Mouse (Mus musculus) heart, embryonic 10.5 days (tissue): Measurements from ENCODE around the gene Gpbar1. TPM values are rescaled to one million over a fixed set of nuclear protein-coding genes. Genes with fewer than 3 reads are reported as not detected.

Source experiments
- DNase-seq: peaks from one replicate; pipeline ENCODE4 v3.0.0-alpha.2; 2017; ENCODE audit warnings: low spot score
- H3K27ac ChIP-seq: fragments of 300-500 bp; sonication (generic); 2 replicates; pipeline ENCODE4 v1.5.1; 2016; ENCODE audit warnings: mild to moderate bottlenecking
- H3K27me3 ChIP-seq: fragments of 300-500 bp; sonication (generic); 2 replicates; pipeline ENCODE4 v1.6.1; 2016; ENCODE audit warnings: mild to moderate bottlenecking; ENCODE audit not compliant: poor library complexity, insufficient read depth, severe bottlenecking
- H3K36me3 ChIP-seq: fragments of 300-500 bp; sonication (generic); 2 replicates; pipeline ENCODE4 v1.6.1; 2016; ENCODE audit warnings: mild to moderate bottlenecking, moderate library complexity
- H3K4me1 ChIP-seq: fragments of 300-500 bp; sonication (generic); 2 replicates; pipeline ENCODE4 v1.6.1; 2016; ENCODE audit warnings: mild to moderate bottlenecking
- H3K4me3 ChIP-seq: fragments of 300-500 bp; sonication (generic); 2 replicates; pipeline ENCODE4 v1.5.1; 2016; ENCODE audit warnings: mild to moderate bottlenecking, moderate library complexity
- H3K9me3 ChIP-seq: fragments of 300-500 bp; sonication (generic); 2 replicates; pipeline ENCODE4 v1.6.1; 2016; ENCODE audit warnings: mild to moderate bottlenecking, moderate library complexity
- WGBS: fragments of 180-500 bp; shearing (Covaris S2); methylation state at CpG from one replicate; pipeline ENCODE4 v1.1.7; 2016; 5-methylcytosine and 5-hydroxymethylcytosine counted together
- polyA plus RNA-seq: library from polyadenylated mRNA; unstranded; fragments of >200 nt; fragmentation: Nextera tagmentation; extraction: Ambion mirVana; gene quantifications from 2 replicates; pipeline ENCODE4 v1.2.1, GENCODE M21; 2016

The Gpbar1 gene
- polyA plus RNA-seq, 1 experiment from 2014 or later: 1.7 TPM

- H3K9me3 ChIP-seq: no peaks in the 10 kb centered on the region
- 0 out of 2 replicates have a peak overlapping the region, but pooled peaks have one; percentile 37 for H3K27ac ChIP-seq
- peak overlapping the region; percentile 68 for H3K4me3 ChIP-seq
- H3K27me3 ChIP-seq: no peaks in the 10 kb centered on the region
- peaks cover 4% of the 10 kb centered on the region; the same call in 1 of the 2 replicates for H3K36me3 ChIP-seq
- WGBS: 63% methylated on average over 2 of the region's 2 CpGs
- DNase-seq: no peak
- H3K4me1 ChIP-seq: peaks cover 66% of the 10 kb centered on the region
Observed at GRCm38 (mm10) chr1:74302835-74303234, 24.5 kb downstream of the Gpbar1 start.

GRCm38 (mm10) chr1:74303509-74304338 lies 25.4 kb downstream of the Gpbar1 start:
- H3K27ac ChIP-seq: peak overlapping the region; percentile 96
- H3K9me3 ChIP-seq: no peaks in the 10 kb centered on the region
- H3K4me1 ChIP-seq: peaks cover 65% of the 10 kb centered on the region
- peak overlapping the region; percentile 68 for H3K4me3 ChIP-seq
- no peaks in the 10 kb centered on the region for H3K27me3 ChIP-seq
- WGBS: under 1% methylated on average over 56 of the region's 56 CpGs
- H3K36me3 ChIP-seq: no peaks in the 10 kb centered on the region
- peak; percentile 88 for DNase-seq

GRCm38 (mm10) chr1:74304339-74304790 lies 26.0 kb downstream of the Gpbar1 start:
- Histone ChIP-seq H3K9me3 (no peaks in the 10 kb centered on the region), H3K27me3 (no peaks in the 10 kb centered on the region), H3K36me3 (no peaks in the 10 kb centered on the region), H3K27ac (peak overlapping the region; percentile 96), H3K4me1 (peaks cover 64% of the 10 kb centered on the region), H3K4me3 (peak overlapping the region; percentile 68)
- DNase-seq: no peak
- WGBS: 4% methylated on average over 12 of the region's 12 CpGs

- WGBS: 66% methylated on average over 4 of the region's 4 CpGs
- Histone ChIP-seq H3K4me1 (peaks cover 64% of the 10 kb centered on the region), H3K9me3 (no peaks in the 10 kb centered on the region), H3K4me3 (no peak overlapping the region), H3K27me3 (no peaks in the 10 kb centered on the region), H3K27ac (no peak overlapping the region), H3K36me3 (no peaks in the 10 kb centered on the region)
- DNase-seq: no peak
Observed at GRCm38 (mm10) chr1:74304946-74305345, 26.6 kb downstream of the Gpbar1 start.

GRCm38 (mm10) chr1:74305522-74305921 lies 27.2 kb downstream of the Gpbar1 start, which contains the start of gene Tmbim1:
Gene Tmbim1 (minus strand): TSS chr1:74305622.
- H3K4me3 ChIP-seq: peak within 1 kb of the TSS; percentile 68
- H3K27ac ChIP-seq: peak within 1 kb of the TSS; percentile 96
- no peaks in the 10 kb centered on the region for H3K9me3 ChIP-seq
- WGBS: 85% methylated on average over 2 of the region's 2 CpGs
- DNase-seq: no peak
- no peaks in the 10 kb centered on the region for H3K27me3 ChIP-seq
- peaks cover 60% of the 10 kb centered on the region for H3K4me1 ChIP-seq
- H3K36me3 ChIP-seq: no peaks in the 10 kb centered on the region

GRCm38 (mm10) chr1:74307146-74307545 lies 28.8 kb downstream of the Gpbar1 start:
- H3K27ac ChIP-seq: no peak overlapping the region
- 81% methylated on average over 1 of the region's 1 CpGs for WGBS
- no peaks in the 10 kb centered on the region for H3K27me3 ChIP-seq
- H3K9me3 ChIP-seq: no peaks in the 10 kb centered on the region
- H3K36me3 ChIP-seq: no peaks in the 10 kb centered on the region
- peaks cover 50% of the 10 kb centered on the region for H3K4me1 ChIP-seq
- no peak overlapping the region for H3K4me3 ChIP-seq
- no peak for DNase-seq

GRCm38 (mm10) chr1:74308001-74308964 lies 29.9 kb downstream of the Gpbar1 start:
- WGBS: 71% methylated on average over 10 of the region's 10 CpGs
- no peak for DNase-seq
- no peak overlapping the region for H3K4me3 ChIP-seq
- no peaks in the 10 kb centered on the region for H3K27me3 ChIP-seq
- no peaks in the 10 kb centered on the region for H3K9me3 ChIP-seq
- H3K36me3 ChIP-seq: no peaks in the 10 kb centered on the region
- peaks cover 53% of the 10 kb centered on the region for H3K4me1 ChIP-seq
- H3K27ac ChIP-seq: no peak overlapping the region

GRCm38 (mm10) chr1:74309767-74310166 lies 31.4 kb downstream of the Gpbar1 start:
- no peak for DNase-seq
- Histone ChIP-seq H3K4me1 (peaks cover 42% of the 10 kb centered on the region), H3K27ac (peak overlapping the region; percentile 83), H3K27me3 (no peaks in the 10 kb centered on the region), H3K36me3 (no peaks in the 10 kb centered on the region), H3K4me3 (no peak overlapping the region), H3K9me3 (no peaks in the 10 kb centered on the region)
- WGBS: 22% methylated on average over 3 of the region's 3 CpGs

- no peaks in the 10 kb centered on the region for H3K27me3 ChIP-seq
- H3K9me3 ChIP-seq: no peaks in the 10 kb centered on the region
- H3K27ac ChIP-seq: peak overlapping the region; percentile 67; the same call in 1 of the 2 replicates
- 2% methylated on average over 3 of the region's 3 CpGs for WGBS
- H3K4me3 ChIP-seq: no peak overlapping the region
- H3K36me3 ChIP-seq: no peaks in the 10 kb centered on the region
- peaks cover 37% of the 10 kb centered on the region for H3K4me1 ChIP-seq
- no peak for DNase-seq
Observed at GRCm38 (mm10) chr1:74313049-74313692, 34.8 kb downstream of the Gpbar1 start.

- 81% methylated on average over 3 of the region's 3 CpGs for WGBS
- H3K4me1 ChIP-seq: peaks cover 23% of the 10 kb centered on the region
- DNase-seq: no peak
- H3K4me3 ChIP-seq: no peak overlapping the region
- H3K36me3 ChIP-seq: no peaks in the 10 kb centered on the region
- H3K27me3 ChIP-seq: no peaks in the 10 kb centered on the region
- H3K9me3 ChIP-seq: no peaks in the 10 kb centered on the region
- no peak overlapping the region for H3K27ac ChIP-seq
Observed at GRCm38 (mm10) chr1:74314796-74315195, 36.4 kb downstream of the Gpbar1 start.

- 78% methylated on average over 4 of the region's 4 CpGs for WGBS
- H3K27me3 ChIP-seq: no peaks in the 10 kb centered on the region
- no peaks in the 10 kb centered on the region for H3K36me3 ChIP-seq
- DNase-seq: no peak
- peaks cover 21% of the 10 kb centered on the region for H3K4me1 ChIP-seq
- H3K9me3 ChIP-seq: no peaks in the 10 kb centered on the region
- H3K27ac ChIP-seq: no peak overlapping the region
- no peak overlapping the region for H3K4me3 ChIP-seq
Observed at GRCm38 (mm10) chr1:74316114-74316827, 37.9 kb downstream of the Gpbar1 start.

- Histone ChIP-seq H3K9me3 (no peaks in the 10 kb centered on the region), H3K27ac (no peak overlapping the region), H3K4me1 (peaks cover 25% of the 10 kb centered on the region), H3K4me3 (no peak overlapping the region), H3K27me3 (no peaks in the 10 kb centered on the region), H3K36me3 (no peaks in the 10 kb centered on the region)
- no peak for DNase-seq
- 87% methylated on average over 3 of the region's 3 CpGs for WGBS
Observed at GRCm38 (mm10) chr1:74318711-74319110, 40.4 kb downstream of the Gpbar1 start.
